Mouse (Mus musculus) heart, adult 18-20 months (tissue): Measurements from ENCODE around the gene Trabd. TPM values are rescaled to one million over a fixed set of nuclear protein-coding genes. Genes with fewer than 3 reads are reported as not detected.

Experiments used
- DNase-seq, 2 experiments: peaks; one replicate each; pipeline ENCODE4 v3.0.0; 2021 to 2022; ENCODE audit warnings: mixed read lengths in 1 of 2
- total RNA-seq, 2 experiments: library from RNA; stranded (reverse); gene quantifications; 2 replicates each; pipeline ENCODE4 v1.2.3; 2021

Trabd gene
- total RNA-seq, 2 experiments from 2014 or later, result 46.6 to 56.5 TPM

DNA sequence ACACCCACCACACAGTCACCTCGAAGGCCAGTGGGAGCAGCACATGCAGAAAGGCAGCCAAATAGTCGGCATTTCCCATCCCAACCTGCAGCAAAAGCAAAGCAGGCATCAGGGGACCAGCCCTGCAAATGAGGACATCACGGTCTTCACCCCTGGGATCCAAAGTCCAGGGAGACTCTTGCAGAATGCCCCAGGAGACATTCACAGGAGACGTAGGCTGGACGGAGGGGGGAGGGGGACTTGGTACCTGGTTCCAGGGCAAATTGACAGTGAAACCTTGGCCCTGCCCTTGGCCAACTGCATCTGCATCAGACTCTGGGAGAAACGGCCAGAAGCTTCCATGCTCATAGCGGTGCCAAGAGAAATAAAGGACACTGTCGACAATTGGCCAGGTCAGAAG, 51.7 kb downstream of the Trabd start:
- no peak for DNase-seq

DNA sequence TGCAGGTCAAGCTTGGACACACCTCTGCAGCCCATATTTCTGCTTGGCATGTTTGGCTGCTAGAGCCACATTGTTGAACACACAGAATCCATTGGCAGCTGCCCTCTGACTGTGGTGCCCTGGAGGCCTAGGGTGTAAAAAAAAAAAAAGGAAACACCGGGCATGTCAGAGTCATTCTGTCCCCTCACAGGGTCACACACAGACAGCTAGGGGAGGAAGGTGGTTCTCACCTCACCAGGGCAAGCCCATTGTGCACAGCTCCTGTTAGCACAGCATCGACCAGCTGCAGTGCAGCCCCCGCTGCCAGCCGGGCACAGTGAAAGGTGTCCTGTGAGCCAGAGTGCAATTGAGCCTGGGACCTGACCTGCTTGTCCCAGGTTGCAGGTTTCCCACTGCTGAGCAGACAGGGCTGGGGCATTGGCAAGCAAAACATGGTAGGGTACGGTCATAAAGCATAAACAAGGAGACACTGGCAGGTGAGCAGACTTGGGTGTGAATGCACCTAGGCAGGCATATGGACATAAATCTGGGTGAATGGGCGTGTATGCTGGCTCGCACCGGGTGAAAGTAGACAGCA, 52.5 kb downstream of the Trabd start:
- DNase-seq, result no peak

DNA sequence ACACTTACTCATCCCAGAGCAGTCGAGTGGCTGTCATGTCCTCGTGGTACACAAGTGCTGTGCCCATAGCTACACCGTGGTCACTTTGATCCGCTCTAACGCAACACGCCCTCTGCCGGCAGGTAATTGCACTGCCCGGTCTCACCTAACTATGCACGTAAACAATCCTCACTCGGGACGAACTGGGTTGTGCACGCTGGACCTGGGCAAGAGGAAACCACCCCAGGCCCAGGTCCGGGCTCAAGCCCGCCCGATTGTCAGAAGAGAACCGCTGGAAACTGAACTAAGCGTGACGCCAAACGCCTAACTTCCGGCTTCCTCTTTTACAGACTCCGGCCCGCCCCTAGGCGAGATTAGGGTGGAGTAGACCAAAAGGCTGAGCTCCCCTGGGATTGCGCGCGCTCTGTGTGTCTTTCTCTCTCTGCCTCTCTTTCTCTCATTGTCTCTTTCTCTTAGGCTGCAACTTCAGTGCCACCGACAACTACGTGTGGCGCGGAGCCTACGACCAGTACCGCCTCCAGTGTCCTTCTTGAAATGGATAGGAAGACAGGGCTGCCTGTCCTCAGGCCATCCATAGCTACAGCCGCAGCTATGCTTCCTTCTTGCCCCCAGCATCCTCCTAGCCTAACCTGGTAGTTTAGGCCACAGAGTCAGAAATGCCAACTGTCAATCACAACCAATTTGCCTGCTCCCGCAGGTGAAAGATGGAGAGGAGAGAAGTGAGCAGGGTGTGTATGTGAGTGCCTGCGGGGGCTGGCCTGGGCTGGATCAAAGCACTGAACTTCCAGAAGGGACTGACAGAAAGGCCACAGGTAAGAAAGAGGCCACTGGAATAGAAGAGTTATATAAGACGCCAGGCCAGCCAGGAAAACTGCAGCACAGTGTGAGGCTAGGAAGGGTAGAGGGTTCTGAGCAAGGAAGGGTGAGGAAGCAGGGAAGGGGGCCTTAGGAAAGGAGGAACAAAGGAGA, 53.7 kb downstream of the Trabd start, which contains the start of gene Hdac10:
Hdac10 (minus strand) TSS at position 319 of the 969 bp plus-strand sequence.
- peak; percentile 93 to 94 for DNase-seq

DNA sequence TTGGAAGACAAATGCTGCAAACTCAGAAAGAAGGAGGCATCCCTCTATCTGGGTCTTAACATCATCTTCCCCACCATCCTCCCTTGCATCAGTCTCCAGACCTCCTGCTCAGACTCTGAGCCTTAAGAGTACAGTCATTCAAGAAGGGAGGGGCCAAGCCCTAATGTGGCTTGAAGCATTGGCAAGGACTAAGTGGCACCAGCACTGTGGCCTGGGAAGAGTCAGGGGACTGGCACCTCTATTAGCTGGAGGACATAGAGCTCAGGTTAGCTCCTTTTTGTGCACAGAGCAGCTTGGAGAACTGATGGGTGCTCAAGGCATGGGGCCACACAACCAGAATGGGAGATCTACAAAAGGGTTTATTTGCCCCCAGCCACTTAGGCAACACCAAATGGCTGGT, 55.3 kb downstream of the Trabd start:
- no peak for DNase-seq

DNA sequence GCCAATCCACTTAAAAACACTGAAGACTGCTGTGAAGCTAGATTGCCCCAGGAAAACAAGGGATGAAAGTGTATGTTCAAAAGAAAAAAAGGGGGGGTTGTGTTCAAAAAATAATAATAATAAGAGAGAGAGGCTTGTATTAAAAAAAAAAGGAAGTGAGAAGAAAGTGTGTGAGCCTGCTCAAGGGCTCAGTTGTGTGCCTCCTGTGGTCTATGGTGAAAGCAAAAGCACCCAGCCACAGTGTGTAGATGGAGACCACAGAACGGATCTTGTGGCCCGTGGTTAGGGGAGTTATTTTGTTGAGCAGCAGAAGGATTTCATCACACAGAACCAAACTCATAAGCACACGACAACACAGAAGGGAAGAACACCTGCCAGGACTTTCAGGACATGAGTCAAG, 56.4 kb downstream of the Trabd start:
- DNase-seq, result no peak

Other genes with a start within 250 kb of the Trabd start
- 100 to 1,000 TPM in 1 of 2 experiments, 10 to 100 TPM in 1; 97.9 to 139 TPM for gene Pim3, start 212.9 kb upstream of the Trabd start, total RNA-seq
- gene Ttll8, start 120.7 kb upstream of the Trabd start, total RNA-seq, result not detected
- gene Mlc1, start 96.1 kb upstream of the Trabd start, total RNA-seq, result not detected
- 100 to 1,000 TPM; 115 to 121 TPM for gene Mov10l1, start 92.2 kb upstream of the Trabd start, total RNA-seq
- 1 to 10 TPM; 2.0 to 2.4 TPM for gene Panx2, start 15.4 kb upstream of the Trabd start, total RNA-seq
- gene Selenoo, start 14.0 kb downstream of the Trabd start, total RNA-seq, result 10 to 100 TPM; 16.1 to 16.5 TPM
- gene Tubgcp6, start 48.0 kb downstream of the Trabd start, total RNA-seq, result 1 to 10 TPM; 7.4 to 8.5 TPM
- 1 to 10 TPM; 6.3 to 7.4 TPM for gene Hdac10, start 53.6 kb downstream of the Trabd start, total RNA-seq
- gene Mapk12, start 65.6 kb downstream of the Trabd start, total RNA-seq, result 10 to 100 TPM; 24.4 to 24.8 TPM
- gene Mapk11, start 74.5 kb downstream of the Trabd start, total RNA-seq, result 1 to 10 TPM; 2.7 to 3.0 TPM
- gene Plxnb2, start 105.7 kb downstream of the Trabd start, total RNA-seq, result 10 to 100 TPM; 76.7 to 83.5 TPM
- gene Dennd6b, start 121.4 kb downstream of the Trabd start, total RNA-seq, result 1 to 10 TPM; 8.3 to 9.6 TPM
- gene Ppp6r2, start 136.4 kb downstream of the Trabd start, total RNA-seq, result 10 to 100 TPM; 75.1 to 76.9 TPM
- gene Sbf1, start 240.2 kb downstream of the Trabd start, total RNA-seq, result 10 to 100 TPM; 57.6 to 57.8 TPM
- not detected for gene Adm2, start 247.6 kb downstream of the Trabd start, total RNA-seq